Mouse (Mus musculus): ENCODE data around the gene Lmbr1l. TPM values are rescaled to one million over a fixed set of nuclear protein-coding genes. Genes with fewer than 3 reads are reported as not detected.
"Not testable (repeated sequence)": the region's sequence is repeated elsewhere in the genome, so short reads cannot be mapped to it uniquely, and the experiment has no call there.

The Lmbr1l gene
- polyA plus RNA-seq, 1 experiment from 2014 or later: 4.5 TPM

GRCm38 (mm10) chr15:98954425-98955253 lies 36.6 kb upstream of the Lmbr1l start:
- Histone ChIP-seq H3K9ac (peak overlapping the region; percentile 45; the same call in 1 of the 2 replicates), H3K4me1 (ENCODE audit: insufficient read depth) (no peaks in the 10 kb centered on the region; the same call in 1 of the 2 replicates), H3K27ac (ENCODE audit: low read depth) (peak overlapping the region; percentile 70), H3K9me3 (ENCODE audit: low read depth, low read length) (no peaks in the 10 kb centered on the region), H3K4me2 (peak overlapping the region; percentile 75), H3K36me3 (ENCODE audit: insufficient read depth) (0 out of 2 replicates have a peak, but pooled peaks cover 2% of the 10 kb centered on the region), H3K4me3 (ENCODE audit: low read depth, low read length) (peak overlapping the region; percentile 6; the same call in 1 of the 2 replicates), H3K27me3 (ENCODE audit: insufficient read depth, low read length) (no peaks in the 10 kb centered on the region)
- 22% methylated on average over 14 of the region's 14 CpGs for WGBS
- TF ChIP-seq CTCF (IDR thresholded peaks at IDR 0.05; ENCODE audit: low read depth): no peak
- ATAC-seq (ENCODE audit: insufficient read depth) (no peak), DNase-seq (peak; percentile 59)

GRCm38 (mm10) chr15:98953401-98954356 lies 35.6 kb upstream of the Lmbr1l start, which contains the start of the genes Gm49450 and Tuba1a:
Gm49450 (minus strand) TSS chr15:98953551.
Tuba1a (minus strand) TSS chr15:98953703.
- no peaks in the 10 kb centered on the region; the same call in 1 of the 2 replicates for H3K4me1 ChIP-seq (ENCODE audit: insufficient read depth)
- DNase-seq: peak; percentile 98

GRCm38 (mm10) chr15:98952751-98953400 lies 34.8 kb upstream of the Lmbr1l start:
- H3K27ac ChIP-seq (ENCODE audit: low read depth): peak overlapping the region; percentile 98
- H3K9me3 ChIP-seq (ENCODE audit: low read depth, low read length): no peaks in the 10 kb centered on the region
- ATAC-seq (ENCODE audit: insufficient read depth): peak; percentile 82
- DNase-seq: peak; percentile 90
- H3K9ac ChIP-seq: peak overlapping the region; percentile 95
- no peaks in the 10 kb centered on the region; the same call in 1 of the 2 replicates for H3K4me1 ChIP-seq (ENCODE audit: insufficient read depth)
- H3K4me3 ChIP-seq (ENCODE audit: low read depth, low read length): peak overlapping the region; percentile 78
- peak overlapping the region; percentile 75 for H3K4me2 ChIP-seq
- WGBS: under 1% methylated on average over 41 of the region's 41 CpGs
- H3K27me3 ChIP-seq (ENCODE audit: insufficient read depth, low read length): no peaks in the 10 kb centered on the region
- H3K36me3 ChIP-seq (ENCODE audit: insufficient read depth): 0 out of 2 replicates have a peak, but pooled peaks cover 7% of the 10 kb centered on the region
- TF ChIP-seq CTCF (IDR thresholded peaks at IDR 0.05; ENCODE audit: low read depth): peak; percentile 69

More at GRCm38 (mm10) chr15:98953401-98954356, 35.6 kb upstream of the Lmbr1l start, which contains the start of the genes Gm49450 and Tuba1a:
- H3K36me3 ChIP-seq (ENCODE audit: insufficient read depth): 0 out of 2 replicates have a peak, but pooled peaks cover 7% of the 10 kb centered on the region
- no peaks in the 10 kb centered on the region for H3K9me3 ChIP-seq (ENCODE audit: low read depth, low read length)
- 6% methylated on average over 28 of the region's 28 CpGs for WGBS
- H3K27me3 ChIP-seq (ENCODE audit: insufficient read depth, low read length): no peaks in the 10 kb centered on the region
- H3K4me2 ChIP-seq: peak within 1 kb of the TSS; percentile 75
- no peak for TF ChIP-seq CTCF (IDR thresholded peaks at IDR 0.05; ENCODE audit: low read depth)
- peak within 1 kb of the TSS; percentile 95 for H3K9ac ChIP-seq
- peak within 1 kb of the TSS; percentile 98 for H3K27ac ChIP-seq (ENCODE audit: low read depth)
- peak; percentile 99 for ATAC-seq (ENCODE audit: insufficient read depth)
- H3K4me3 ChIP-seq (ENCODE audit: low read depth, low read length): peak within 1 kb of the TSS; percentile 78

- peak; percentile 42 for DNase-seq
- no peak for TF ChIP-seq CTCF (IDR thresholded peaks at IDR 0.05; ENCODE audit: low read depth)
Observed at GRCm38 (mm10) chr15:98952063-98952455, 34.0 kb upstream of the Lmbr1l start.

GRCm38 (mm10) chr15:98951122-98952062 lies 33.4 kb upstream of the Lmbr1l start:
- not testable (repeated sequence) for H3K27me3 ChIP-seq (ENCODE audit: insufficient read depth, low read length); H3K9me3 ChIP-seq (ENCODE audit: low read depth, low read length); H3K36me3 ChIP-seq (ENCODE audit: insufficient read depth); H3K4me1 ChIP-seq (ENCODE audit: insufficient read depth); ATAC-seq (ENCODE audit: insufficient read depth); H3K9ac ChIP-seq; H3K27ac ChIP-seq (ENCODE audit: low read depth); DNase-seq
- Histone ChIP-seq H3K4me2 (peak overlapping the region; percentile 75), H3K4me3 (ENCODE audit: low read depth, low read length) (peak overlapping the region; percentile 78)
- WGBS: 84% methylated on average over 11 of the region's 15 CpGs

More at GRCm38 (mm10) chr15:98952063-98952455, 34.0 kb upstream of the Lmbr1l start:
- peak overlapping the region; percentile 78 for H3K4me3 ChIP-seq (ENCODE audit: low read depth, low read length)
- H3K27ac ChIP-seq (ENCODE audit: low read depth): peak overlapping the region; percentile 98
- no peak for ATAC-seq (ENCODE audit: insufficient read depth)
- H3K27me3 ChIP-seq (ENCODE audit: insufficient read depth, low read length): no peaks in the 10 kb centered on the region
- H3K9ac ChIP-seq: peak overlapping the region; percentile 95
- peak overlapping the region; percentile 75 for H3K4me2 ChIP-seq
- H3K36me3 ChIP-seq (ENCODE audit: insufficient read depth): 0 out of 2 replicates have a peak, but pooled peaks cover 7% of the 10 kb centered on the region
- H3K4me1 ChIP-seq (ENCODE audit: insufficient read depth): no peaks in the 10 kb centered on the region; the same call in 1 of the 2 replicates
- no peaks in the 10 kb centered on the region for H3K9me3 ChIP-seq (ENCODE audit: low read depth, low read length)
- 19% methylated on average over 5 of the region's 5 CpGs for WGBS

Data from lung, embryonic 14.5 days (tissue).